Mouse (Mus musculus): ENCODE results near the gene Dst. TPM values are rescaled to one million over a fixed set of nuclear protein-coding genes. Genes with fewer than 3 reads are reported as not detected.

The Dst gene
- total and polyA plus RNA-seq, 3 experiments = 66.7 to 404 (median 334) TPM

- no peaks in the 10 kb centered on the region for H3K79me2 ChIP-seq (replicated peaks; ENCODE audit: control insufficient read depth, insufficient read depth, low read length)
- TF ChIP-seq EP300 (IDR thresholded peaks at IDR 0.05; ENCODE audit: insufficient read depth, low read depth, low read length) (no peak), POLR2A (IDR thresholded peaks at IDR 0.05; ENCODE audit: insufficient read depth, low read depth, low read length) (no peak), CTCF (IDR thresholded peaks at IDR 0.05) (no peak)
- peak overlapping the region; percentile 36; the same call in 1 of the 2 replicates for H3K27ac ChIP-seq
- intact Hi-C loops (cut with DNase I) = loop anchor here (5.0 kb wide), 1 partner anchor 51 kb away; no protein-coding TSS in a partner anchor
- H3K36me3 ChIP-seq (ENCODE audit: control insufficient read depth, insufficient read depth, low read length) = peaks cover 18% of the 10 kb centered on the region
- no peak overlapping the region for H3K4me3 ChIP-seq
- no peaks in the 10 kb centered on the region for H3K27me3 ChIP-seq (ENCODE audit: control insufficient read depth, insufficient read depth, low read length)
- H3K9ac ChIP-seq (ENCODE audit: low read depth, low read length) = no peak overlapping the region
- WGBS = 70% methylated on average over 13 of the region's 13 CpGs
- DNase-seq = peak; percentile 44 to 69
- no peaks in the 10 kb centered on the region; the same call in 1 of the 2 replicates for H3K4me1 ChIP-seq (ENCODE audit: control insufficient read depth, insufficient read depth, low read length)
These were observed 360.5 kb downstream of the Dst start for GRCm38 (mm10) chr1:34268520-34268919.

GRCm38 (mm10) chr1:34269578-34269977 is 361.6 kb downstream of the Dst start:
- Histone ChIP-seq H3K36me3 (ENCODE audit: control insufficient read depth, insufficient read depth, low read length) (peaks cover 17% of the 10 kb centered on the region), H3K4me1 (ENCODE audit: control insufficient read depth, insufficient read depth, low read length) (no peaks in the 10 kb centered on the region; the same call in 1 of the 2 replicates), H3K27ac (no peak overlapping the region), H3K9ac (ENCODE audit: low read depth, low read length) (no peak overlapping the region), H3K79me2 (replicated peaks; ENCODE audit: control insufficient read depth, insufficient read depth, low read length) (no peaks in the 10 kb centered on the region), H3K27me3 (ENCODE audit: control insufficient read depth, insufficient read depth, low read length) (no peaks in the 10 kb centered on the region), H3K4me3 (no peak overlapping the region)
- DNase-seq = no peak
- TF ChIP-seq EP300 (IDR thresholded peaks at IDR 0.05; ENCODE audit: insufficient read depth, low read depth, low read length) = no peak
- no peak for TF ChIP-seq CTCF (IDR thresholded peaks at IDR 0.05)
- no peak for TF ChIP-seq POLR2A (IDR thresholded peaks at IDR 0.05; ENCODE audit: insufficient read depth, low read depth, low read length)
- intact Hi-C loops (cut with DNase I) = loop anchor here (5.0 kb wide), 1 partner anchor 52 kb away; no protein-coding TSS in a partner anchor
- 64% methylated on average over 11 of the region's 11 CpGs for WGBS

GRCm38 (mm10) chr1:34273922-34274321 is 365.9 kb downstream of the Dst start:
- TF ChIP-seq CTCF (IDR thresholded peaks at IDR 0.05) = no peak
- no peak for TF ChIP-seq POLR2A (IDR thresholded peaks at IDR 0.05; ENCODE audit: insufficient read depth, low read depth, low read length)
- no peaks in the 10 kb centered on the region for H3K27me3 ChIP-seq (ENCODE audit: control insufficient read depth, insufficient read depth, low read length)
- intact Hi-C loops (cut with DNase I) = no loop called here
- no peak for DNase-seq
- H3K4me1 ChIP-seq (ENCODE audit: control insufficient read depth, insufficient read depth, low read length) = no peaks in the 10 kb centered on the region
- H3K4me3 ChIP-seq = no peak overlapping the region
- no peak overlapping the region for H3K27ac ChIP-seq
- peaks cover 8% of the 10 kb centered on the region for H3K36me3 ChIP-seq (ENCODE audit: control insufficient read depth, insufficient read depth, low read length)
- no peak overlapping the region for H3K9ac ChIP-seq (ENCODE audit: low read depth, low read length)
- WGBS = 91% methylated on average over 12 of the region's 12 CpGs
- H3K79me2 ChIP-seq (replicated peaks; ENCODE audit: control insufficient read depth, insufficient read depth, low read length) = no peaks in the 10 kb centered on the region

GRCm38 (mm10) chr1:34275787-34276186 is 367.8 kb downstream of the Dst start:
- Histone ChIP-seq H3K9ac (ENCODE audit: low read depth, low read length) (no peak overlapping the region), H3K27me3 (ENCODE audit: control insufficient read depth, insufficient read depth, low read length) (no peaks in the 10 kb centered on the region), H3K79me2 (replicated peaks; ENCODE audit: control insufficient read depth, insufficient read depth, low read length) (no peaks in the 10 kb centered on the region), H3K4me3 (no peak overlapping the region), H3K36me3 (ENCODE audit: control insufficient read depth, insufficient read depth, low read length) (peaks cover 2% of the 10 kb centered on the region; the same call in 1 of the 2 replicates), H3K4me1 (ENCODE audit: control insufficient read depth, insufficient read depth, low read length) (no peaks in the 10 kb centered on the region), H3K27ac (no peak overlapping the region)
- 0 out of 2 replicates have a peak, but pooled peaks have one; percentile 58 for TF ChIP-seq EP300 (IDR thresholded peaks at IDR 0.05; ENCODE audit: insufficient read depth, low read depth, low read length)
- TF ChIP-seq POLR2A (IDR thresholded peaks at IDR 0.05; ENCODE audit: insufficient read depth, low read depth, low read length) = no peak
- 53% methylated on average over 13 of the region's 13 CpGs for WGBS
- intact Hi-C loops (cut with DNase I) = no loop called here
- peak in 1 of 2 experiments; percentile 59 for DNase-seq

- H3K4me3 ChIP-seq = no peak overlapping the region
- no peak overlapping the region for H3K27ac ChIP-seq
- TF ChIP-seq EP300 (IDR thresholded peaks at IDR 0.05; ENCODE audit: insufficient read depth, low read depth, low read length) (no peak), POLR2A (IDR thresholded peaks at IDR 0.05; ENCODE audit: insufficient read depth, low read depth, low read length) (no peak), CTCF (IDR thresholded peaks at IDR 0.05) (no peak)
- WGBS = 88% methylated on average over 7 of the region's 7 CpGs
- no peaks in the 10 kb centered on the region for H3K4me1 ChIP-seq (ENCODE audit: control insufficient read depth, insufficient read depth, low read length)
- H3K79me2 ChIP-seq (replicated peaks; ENCODE audit: control insufficient read depth, insufficient read depth, low read length) = no peaks in the 10 kb centered on the region
- intact Hi-C loops (cut with DNase I) = no loop called here
- H3K27me3 ChIP-seq (ENCODE audit: control insufficient read depth, insufficient read depth, low read length) = no peaks in the 10 kb centered on the region
- no peak for DNase-seq
- no peak overlapping the region for H3K9ac ChIP-seq (ENCODE audit: low read depth, low read length)
- peaks cover 2% of the 10 kb centered on the region; the same call in 1 of the 2 replicates for H3K36me3 ChIP-seq (ENCODE audit: control insufficient read depth, insufficient read depth, low read length)
These were observed 368.7 kb downstream of the Dst start for GRCm38 (mm10) chr1:34276756-34277155.

GRCm38 (mm10) chr1:34277259-34277658 is 369.2 kb downstream of the Dst start:
- no peaks in the 10 kb centered on the region for H3K27me3 ChIP-seq (ENCODE audit: control insufficient read depth, insufficient read depth, low read length)

More at GRCm38 (mm10) chr1:34277259-34277658, 369.2 kb downstream of the Dst start:
- H3K4me1 ChIP-seq (ENCODE audit: control insufficient read depth, insufficient read depth, low read length) = no peaks in the 10 kb centered on the region
- no peak overlapping the region for H3K9ac ChIP-seq (ENCODE audit: low read depth, low read length)
- WGBS = 73% methylated on average over 8 of the region's 8 CpGs
- no peak for DNase-seq
- H3K27ac ChIP-seq = no peak overlapping the region
- H3K4me3 ChIP-seq = no peak overlapping the region
- H3K79me2 ChIP-seq (replicated peaks; ENCODE audit: control insufficient read depth, insufficient read depth, low read length) = no peaks in the 10 kb centered on the region
- TF ChIP-seq POLR2A (IDR thresholded peaks at IDR 0.05; ENCODE audit: insufficient read depth, low read depth, low read length) = no peak
- no peak for TF ChIP-seq CTCF (IDR thresholded peaks at IDR 0.05)
- TF ChIP-seq EP300 (IDR thresholded peaks at IDR 0.05; ENCODE audit: insufficient read depth, low read depth, low read length) = no peak
- H3K36me3 ChIP-seq (ENCODE audit: control insufficient read depth, insufficient read depth, low read length) = peaks cover 2% of the 10 kb centered on the region; the same call in 1 of the 2 replicates
- intact Hi-C loops (cut with DNase I) = no loop called here
